Mouse (Mus musculus) MEL (cell line): ENCODE measurements at regions not wholly inside any gene's neighbourhood (a gene's known extent, or its start where the extent isn't known, plus 50 kb on each side); places are given as distances from the start of the nearest gene placed in this dataset.

Source experiments
- CTCF ChIP-seq, 3 experiments: IDR thresholded peaks in 2 of 3; conservative IDR thresholded peaks in 1 of 3; 2 replicates each; pipeline ENCODE4 v1.5.1; 2011 to 2012; ENCODE audit warnings: low read length in 3 of 3, low read depth in 2 of 3, mild to moderate bottlenecking in 2 of 3, improper control_type of control experiment in 1 of 3, inconsistent platforms in 1 of 3, mixed read lengths in 1 of 3, moderate library complexity in 1 of 3; ENCODE audit not compliant: control insufficient read depth in 1 of 3, insufficient read depth in 1 of 3, poor library complexity in 1 of 3, severe bottlenecking in 1 of 3
- ELF1 ChIP-seq: IDR thresholded peaks from 2 replicates; pipeline ENCODE4 v1.6.1; 2014; ENCODE audit warnings: low read depth, mild to moderate bottlenecking, inconsistent platforms, low read length, improper control_type of control experiment, moderate library complexity
- EP300 ChIP-seq, 2 experiments: IDR thresholded peaks; 2 replicates each; pipeline ENCODE4 v1.6.1; 2011; ENCODE audit warnings: improper control_type of control experiment in 2 of 2, low read length in 2 of 2, low read depth in 1 of 2, mild to moderate bottlenecking in 1 of 2
- GABPA ChIP-seq: IDR thresholded peaks from 2 replicates; pipeline ENCODE4 v1.6.1; 2012; ENCODE audit warnings: low read depth, mild to moderate bottlenecking, inconsistent platforms, low read length, improper control_type of control experiment, moderate library complexity
- NELFE ChIP-seq: IDR thresholded peaks from 2 replicates; pipeline ENCODE4 v1.6.1; 2011; ENCODE audit warnings: low read depth, low read length, improper control_type of control experiment
- POLR2A ChIP-seq, 2 experiments: IDR thresholded peaks; 2 replicates each; pipeline ENCODE4 v1.6.1; 2011 to 2012; ENCODE audit warnings: low read length in 2 of 2, mild to moderate bottlenecking in 2 of 2, control low read depth in 1 of 2, improper control_type of control experiment in 1 of 2, low read depth in 1 of 2, moderate library complexity in 1 of 2; ENCODE audit not compliant: control insufficient read depth in 1 of 2, insufficient read depth in 1 of 2, poor library complexity in 1 of 2
- TAL1 ChIP-seq: IDR thresholded peaks from 2 replicates; pipeline ENCODE4 v1.6.1; 2012; ENCODE audit warnings: mild to moderate bottlenecking, inconsistent platforms, low read length, moderate library complexity, mixed read lengths
- USF2 ChIP-seq, 2 experiments: IDR thresholded peaks; 2 replicates each; pipeline ENCODE4 v1.6.1; 2011 to 2012; ENCODE audit warnings: improper control_type of control experiment in 2 of 2, low read length in 2 of 2, borderline replicate concordance in 1 of 2, inconsistent platforms in 1 of 2, low read depth in 1 of 2, mild to moderate bottlenecking in 1 of 2; ENCODE audit not compliant: insufficient read depth in 1 of 2
- ZC3H11A ChIP-seq: IDR thresholded peaks from 2 replicates; pipeline ENCODE4 v1.6.1; 2012; ENCODE audit warnings: low read depth, mild to moderate bottlenecking, inconsistent platforms, low read length, improper control_type of control experiment
- ZNF384 ChIP-seq: IDR thresholded peaks from 2 replicates; pipeline ENCODE4 v1.6.1; 2012; ENCODE audit warnings: low read depth, mild to moderate bottlenecking, inconsistent platforms, low read length, improper control_type of control experiment

DNA sequence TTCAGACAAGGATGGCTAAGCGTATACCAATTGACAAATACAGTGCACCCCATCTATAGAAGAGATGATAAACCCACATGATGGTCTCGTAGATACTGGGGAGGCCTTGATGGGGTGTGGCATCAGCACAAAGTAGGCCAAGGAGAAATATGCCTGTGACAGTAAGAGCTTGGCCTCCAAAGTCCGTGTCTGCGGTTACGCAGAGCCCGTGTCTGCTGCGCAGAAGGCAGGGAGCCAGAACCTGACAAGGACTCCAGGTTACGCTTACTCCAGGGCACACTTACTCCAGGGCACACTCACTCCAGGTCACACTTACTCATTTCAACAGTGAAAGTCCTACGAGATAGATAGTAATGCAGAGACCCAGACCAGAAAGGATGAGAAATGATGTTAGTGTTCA lies 141.1 kb upstream of the A530016L24Rik start:
- TF ChIP-seq CTCF (IDR thresholded peaks at IDR 0.05 in 2 of 3, conservative IDR thresholded peaks at IDR 0.05 in 1 of 3; ENCODE audit: control insufficient read depth in 1 of 3, insufficient read depth in 1 of 3, low read depth in 2 of 3, low read length in 3 of 3, poor library complexity in 1 of 3, severe bottlenecking in 1 of 3) (no peak), NELFE (no peak), TAL1 (no peak), EP300 (IDR thresholded peaks at IDR 0.05; ENCODE audit: low read depth in 1 of 2, low read length in 2 of 2) (no peak), ZNF384 (no peak), POLR2A (IDR thresholded peaks at IDR 0.05; ENCODE audit: control insufficient read depth in 1 of 2, insufficient read depth in 1 of 2, low read depth in 1 of 2, low read length in 2 of 2, poor library complexity in 1 of 2) (no peak), ZC3H11A (no peak), USF2 (IDR thresholded peaks at IDR 0.05; ENCODE audit: borderline replicate concordance in 1 of 2, insufficient read depth in 1 of 2, low read depth in 1 of 2, low read length in 2 of 2) (no peak), GABPA (no peak), ELF1 (no peak)
